ENCODE assay signal across 17 mouse cellular contexts in the genomic region with DNA sequence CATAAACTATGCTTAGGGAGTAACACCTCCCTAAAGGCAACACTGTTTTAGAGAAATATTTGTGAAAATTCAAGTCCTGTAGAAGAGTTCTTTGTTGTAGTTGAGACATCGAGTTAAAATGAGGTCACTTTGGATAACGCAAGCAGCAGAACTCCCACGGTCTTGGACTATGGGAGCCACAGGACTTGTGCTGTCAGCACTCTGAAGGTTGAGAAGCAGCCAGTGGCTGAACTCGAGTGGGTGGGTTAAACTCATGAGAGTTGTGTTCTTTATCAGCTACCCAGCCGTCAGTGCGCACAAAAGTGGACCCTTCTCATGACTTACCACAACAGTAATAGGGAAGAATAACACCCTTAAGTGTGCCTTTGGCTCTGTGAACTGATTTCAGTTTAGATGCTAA. TPM values are rescaled to one million over a fixed set of nuclear protein-coding genes. Genes with fewer than 3 reads are reported as not detected.
DNase-seq lines count a peak whose midpoint lies in the region; ATAC-seq lines count a peak whose summit lies in the region.
"Had no signal": no experiment of that assay in that cellular context is flagged by ENCODE, and none has a peak within 500 bp of the region (broad histone marks: within the 10 kb centered on the region; RNA-seq: fewer than 3 reads in every experiment).

No protein-coding gene starts in this region.

- no peak overlapping the region for H3K4me3 ChIP-seq in stomach, embryonic 16.5 days (replicated peaks; ENCODE audit: low read length)
- H3K4me3 ChIP-seq: neural tube, embryonic 13.5 days had no signal

- H3K36me3 ChIP-seq in stomach, embryonic 16.5 days (ENCODE audit: control insufficient read depth, insufficient read depth, low read length): no peaks in the 10 kb centered on the region
- H3K36me3 ChIP-seq: neural tube, embryonic 13.5 days had no signal

- H3K4me2 ChIP-seq in stomach, embryonic 16.5 days (ENCODE audit: low read depth, low read length): no peak overlapping the region
- H3K4me2 ChIP-seq: neural tube, embryonic 13.5 days had no signal

- WGBS in stomach, embryonic 16.5 days: 65% methylated on average over 6 of the region's 6 CpGs

- H3K27me3 ChIP-seq in stomach, embryonic 16.5 days (ENCODE audit: control insufficient read depth, insufficient read depth, low read length): no peaks in the 10 kb centered on the region
- H3K27me3 ChIP-seq: neural tube, embryonic 13.5 days had no signal

- H3K9me3 ChIP-seq in stomach, embryonic 16.5 days (replicated peaks; ENCODE audit: control insufficient read depth, low read length): no peaks in the 10 kb centered on the region
- H3K9me3 ChIP-seq: neural tube, embryonic 13.5 days had no signal

- peak; percentile 18 for DNase-seq in gastrocnemius, postnatal 14 days
- DNase-seq in gastrocnemius, postnatal 10 days: no peak
- peak; percentile 19 for DNase-seq in urinary bladder, postnatal 14 days (ENCODE audit: low spot score)
- DNase-seq in urinary bladder, postnatal 10 days (ENCODE audit: low spot score): no peak
- DNase-seq in heart, postnatal 10 days: peak; percentile 67 to 75
- no peak for DNase-seq in layer of hippocampus, postnatal 10 days (ENCODE audit: low spot score in 2 of 2)
- no peak for DNase-seq in retina, embryonic 14.5 days (ENCODE audit: low spot score)
- DNase-seq: cerebellum, postnatal 14 days; lung, postnatal 14 days had no signal

- peak overlapping the region; percentile 74 for H3K27ac ChIP-seq in stomach, embryonic 16.5 days (ENCODE audit: low read length)
- H3K27ac ChIP-seq: hindbrain, postnatal 0 days; liver, embryonic 14.5 days; neural tube, embryonic 13.5 days had no signal

- intact Hi-C loops in gastrocnemius, postnatal 14 days (cut with DNase I; ENCODE audit: low total_unique reads): no loop called here
- intact Hi-C loops in heart, postnatal 10 days (cut with DNase I): no loop called here

- peak; percentile 17; the same call in 1 of the 2 replicates for ATAC-seq in stomach, embryonic 16.5 days (ENCODE audit: insufficient read depth, low FRiP score)
- ATAC-seq: activated CD4-positive, CD25-positive, alpha-beta regulatory T cell, adult 4 months; hindbrain, postnatal 0 days had no signal

- H3K9ac ChIP-seq in stomach, embryonic 16.5 days (ENCODE audit: low read length): no peak overlapping the region
- H3K9ac ChIP-seq: liver, embryonic 14.5 days; neural tube, embryonic 13.5 days had no signal

- H3K4me1 ChIP-seq in stomach, embryonic 16.5 days (ENCODE audit: control insufficient read depth, insufficient read depth, low read length): 0 out of 2 replicates have a peak, but pooled peaks cover 11% of the 10 kb centered on the region
- H3K4me1 ChIP-seq: neural tube, embryonic 13.5 days had no signal

RNA-seq across cellular contexts. Expression of a gene that starts 17.1 kb away (rescaled TPM):
- 10 to 100 TPM; 50.2 to 52.1 TPM for total RNA-seq in gastrocnemius, postnatal 14 days (2021)
- total RNA-seq in gastrocnemius, postnatal 10 days (2021): 10 to 100 TPM; 64.0 to 76.7 TPM
- not detected for total RNA-seq in heart, postnatal 10 days (2021)
- 1.4 and 1.8 TPM in 2 replicates for polyA plus RNA-seq in stomach, embryonic 16.5 days (2015; fragmentation: Nextera tagmentation; extraction: Ambion mirVana)
- total RNA-seq in layer of hippocampus, postnatal 10 days (2021): 1 to 10 TPM; 2.1 to 3.4 TPM
- total RNA-seq: granulocyte monocyte progenitor cell, adult 5-6 weeks; left cerebral cortex, postnatal 36 days had no signal
- polyA plus RNA-seq: activated CD4-positive, CD25-positive, alpha-beta regulatory T cell, adult 4 months; frontal cortex, adult 2 months; hindbrain, postnatal 0 days; liver, embryonic 14.5 days had no signal

RNA-seq across cellular contexts. Expression of a gene that starts 24.6 kb away (rescaled TPM):
- 10 to 100 TPM; 36.7 to 56.8 TPM for total RNA-seq in gastrocnemius, postnatal 14 days (2021)
- 10 to 100 TPM; 71.2 to 92.0 TPM for total RNA-seq in gastrocnemius, postnatal 10 days (2021)
- total RNA-seq in heart, postnatal 10 days (2021): 100 to 1,000 TPM; 137 to 148 TPM
- polyA plus RNA-seq in stomach, embryonic 16.5 days (2015; fragmentation: Nextera tagmentation; extraction: Ambion mirVana): 301 and 315 TPM in 2 replicates
- total RNA-seq in layer of hippocampus, postnatal 10 days (2021): 1 to 10 TPM; 3.9 to 4.2 TPM
- total RNA-seq: granulocyte monocyte progenitor cell, adult 5-6 weeks had no signal
- polyA plus RNA-seq: activated CD4-positive, CD25-positive, alpha-beta regulatory T cell, adult 4 months had no signal

RNA-seq across cellular contexts. Expression of a gene that starts 54.3 kb away (rescaled TPM):
- total RNA-seq in gastrocnemius, postnatal 14 days (2021): under 1 TPM in 1 of 2 experiments, not detected in 1; 0.18 TPM
- total RNA-seq in gastrocnemius, postnatal 10 days (2021): under 1 TPM; 0.38 TPM
- under 1 TPM; 0.29 to 0.45 TPM for total RNA-seq in heart, postnatal 10 days (2021)
- 0.85 and 1.3 TPM in 2 replicates for polyA plus RNA-seq in stomach, embryonic 16.5 days (2015; fragmentation: Nextera tagmentation; extraction: Ambion mirVana)
- under 1 TPM; 0.23 to 0.31 TPM for total RNA-seq in layer of hippocampus, postnatal 10 days (2021)
- total RNA-seq: granulocyte monocyte progenitor cell, adult 5-6 weeks had no signal
- polyA plus RNA-seq: activated CD4-positive, CD25-positive, alpha-beta regulatory T cell, adult 4 months; frontal cortex, adult 2 months; liver, embryonic 14.5 days had no signal

Comparison
In these comparisons a context has a peak if more than half of its experiments do, and no peak if none do; other contexts are left out.
1. DNase-seq: peak in gastrocnemius, postnatal 14 days (single experiment), urinary bladder, postnatal 14 days (single experiment) and heart, postnatal 10 days (2 of 2); none in gastrocnemius, postnatal 10 days (single experiment), urinary bladder, postnatal 10 days (single experiment), layer of hippocampus, postnatal 10 days (0 of 2) and retina, embryonic 14.5 days (single experiment).
2. RNA of a gene that starts 17.1 kb away (total RNA-seq): 64.0 to 76.7 TPM in gastrocnemius, postnatal 10 days and 50.2 to 52.1 TPM in gastrocnemius, postnatal 14 days; 2.1 to 3.4 TPM in layer of hippocampus, postnatal 10 days and not detected in heart, postnatal 10 days; every median in the first group is over 10 times any median in the second.
3. RNA of a gene that starts 24.6 kb away (total RNA-seq): 137 to 148 TPM in heart, postnatal 10 days, 71.2 to 92.0 TPM in gastrocnemius, postnatal 10 days and 36.7 to 56.8 TPM in gastrocnemius, postnatal 14 days; 3.9 to 4.2 TPM in layer of hippocampus, postnatal 10 days; every median in the first group is over 4 times any median in the second.